Mouse (Mus musculus) left cerebral cortex, postnatal 25 days (tissue): ENCODE results near the gene Exosc7. TPM values are rescaled to one million over a fixed set of nuclear protein-coding genes. Genes with fewer than 3 reads are reported as not detected.
A peak's percentile ranks its signal among the peaks of the same experiment; 100 is the strongest.

Source experiments
- DNase-seq, 2 experiments: peaks; one replicate each; pipeline ENCODE4 v3.0.0; 2022; ENCODE audit warnings: low spot score in 2 of 2, mixed read lengths in 1 of 2
- intact Hi-C: fragments of 180-260 bp; cut with DNase I; formaldehyde crosslinking; loops from one replicate; pipeline ENCODE4 v1.15.1; 2025
- total RNA-seq, 2 experiments: library from RNA; stranded (reverse); gene quantifications; 2 replicates each; pipeline ENCODE4 v1.2.3; 2021

The Exosc7 gene
- total RNA-seq, 2 experiments from 2014 or later, result 39.3 to 43.1 TPM

DNA sequence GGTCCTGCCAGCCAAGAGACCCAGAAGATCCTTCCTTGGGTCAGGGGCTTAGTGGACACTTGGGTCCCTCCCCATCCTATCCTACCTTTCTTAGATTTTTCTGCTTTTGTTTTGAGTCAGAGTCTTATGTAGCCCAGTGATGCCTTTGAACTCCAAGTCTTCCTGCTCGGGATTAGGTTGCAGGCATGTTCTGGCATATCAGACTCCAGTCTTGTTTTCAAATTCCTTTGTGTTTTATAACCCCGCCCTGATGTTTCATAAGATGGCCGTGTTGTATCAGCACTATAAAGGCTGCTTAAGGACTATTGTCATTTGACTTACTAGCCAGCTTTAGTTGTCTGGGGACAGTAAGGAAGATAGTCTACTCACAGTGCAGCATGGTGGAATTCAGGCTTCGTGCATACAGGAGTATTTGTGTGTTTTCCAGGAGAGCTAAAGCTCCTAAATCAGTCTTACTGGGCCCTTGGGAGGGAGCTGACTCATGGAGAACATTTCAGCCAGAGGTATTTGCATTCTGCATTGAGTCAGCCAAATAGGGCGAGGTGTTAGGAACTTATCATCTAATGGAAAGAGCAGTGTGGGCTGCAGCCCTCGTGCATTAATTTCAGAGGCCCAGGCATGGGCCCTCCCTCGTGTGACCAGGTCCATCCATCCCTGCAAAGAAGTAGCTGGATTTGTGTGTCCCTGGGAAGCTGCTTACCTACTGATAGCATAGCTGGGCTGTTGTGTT is 24.1 kb downstream of the Exosc7 start:
- peak in 1 of 2 experiments; percentile 43 for DNase-seq

DNA sequence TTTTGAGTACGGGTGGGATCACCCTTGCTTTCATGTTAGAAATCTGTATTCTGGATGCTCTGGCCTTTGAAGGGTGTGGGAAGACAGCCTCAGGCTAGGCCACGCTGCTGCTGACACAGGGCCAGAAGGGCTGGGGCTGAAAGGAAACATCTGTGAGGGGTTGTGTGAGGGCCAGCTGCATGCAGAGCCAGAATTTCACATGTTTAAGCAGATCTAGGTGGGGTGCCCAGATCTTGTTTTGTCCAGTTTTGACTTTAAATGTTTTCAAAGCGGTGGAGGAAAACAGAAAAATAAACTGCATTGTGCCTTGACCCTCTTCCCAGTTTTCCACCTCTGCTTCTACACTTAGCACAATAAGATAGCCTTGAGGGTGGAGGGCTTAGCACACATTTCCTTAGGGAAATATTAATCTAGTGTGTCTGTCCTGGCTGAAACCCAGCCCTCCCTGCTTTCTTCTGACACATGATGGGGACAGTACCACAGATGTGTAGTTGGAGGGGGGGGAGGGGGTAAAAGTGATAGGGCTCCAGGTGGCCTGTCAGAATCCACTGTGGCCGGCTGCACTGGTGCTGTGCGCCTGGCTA is 26.0 kb downstream of the Exosc7 start:
- DNase-seq, result no peak
- intact Hi-C loops, result no loop called here

More for the DNA sequence above, 24.1 kb downstream of the Exosc7 start:
- intact Hi-C loops, result no loop called here

DNA sequence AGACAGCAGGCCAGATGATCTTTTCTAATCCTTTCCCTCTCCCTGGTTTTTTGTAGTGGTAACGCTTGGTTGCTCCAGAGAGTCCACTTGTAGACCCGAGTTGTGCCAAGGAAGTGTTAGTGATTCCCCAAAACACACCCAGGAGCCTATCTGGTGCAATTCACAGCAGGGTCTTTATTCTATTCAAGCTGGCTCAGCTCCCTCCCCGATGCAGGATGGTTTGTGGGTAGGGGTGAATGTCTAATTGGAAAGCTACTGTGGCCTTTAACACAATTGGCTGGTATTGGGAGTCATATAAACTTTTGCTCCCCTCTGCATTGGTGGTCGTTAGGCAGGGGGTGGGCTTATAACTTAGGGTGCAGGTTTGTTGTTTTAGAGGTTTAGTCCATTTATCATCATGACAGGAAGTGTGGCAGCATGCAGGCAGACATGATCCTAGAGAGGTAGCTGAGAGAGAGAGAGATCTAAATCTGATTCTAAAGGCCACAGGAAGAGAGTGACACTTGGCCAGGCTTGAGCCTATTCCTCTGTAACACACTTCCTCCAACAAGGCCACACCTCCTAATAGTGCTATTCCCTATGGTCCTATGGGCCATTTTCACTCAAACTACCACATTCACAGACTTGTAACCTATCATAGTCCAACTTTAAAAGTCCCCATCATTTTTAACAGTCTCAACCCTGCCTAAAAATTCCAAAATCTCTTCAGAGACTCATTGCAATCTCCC is 27.0 kb downstream of the Exosc7 start:
- intact Hi-C loops, result no loop called here

DNA sequence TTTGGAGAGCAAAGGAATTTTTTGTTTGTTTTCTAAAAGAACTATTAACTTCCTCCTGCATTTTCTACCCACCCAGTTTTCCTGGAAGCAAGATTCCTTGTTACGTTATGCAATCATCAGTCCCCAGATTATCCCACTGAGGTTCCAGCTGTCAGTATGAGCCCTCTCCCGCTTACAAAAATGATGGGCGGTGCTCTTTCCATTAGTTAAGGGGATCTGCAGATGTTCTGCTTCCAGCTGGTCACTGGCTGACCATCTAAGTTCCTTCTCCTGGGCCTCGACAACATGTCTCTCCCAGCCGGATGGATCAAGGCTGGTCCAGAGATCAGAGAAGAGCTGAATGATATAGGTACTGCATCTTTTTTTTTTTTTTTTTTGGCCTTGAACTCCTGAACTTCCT is 35.4 kb downstream of the Exosc7 start:
- intact Hi-C loops, result no loop called here
- no peak for DNase-seq

More for the DNA sequence above, 27.0 kb downstream of the Exosc7 start:
- DNase-seq, result no peak

DNA sequence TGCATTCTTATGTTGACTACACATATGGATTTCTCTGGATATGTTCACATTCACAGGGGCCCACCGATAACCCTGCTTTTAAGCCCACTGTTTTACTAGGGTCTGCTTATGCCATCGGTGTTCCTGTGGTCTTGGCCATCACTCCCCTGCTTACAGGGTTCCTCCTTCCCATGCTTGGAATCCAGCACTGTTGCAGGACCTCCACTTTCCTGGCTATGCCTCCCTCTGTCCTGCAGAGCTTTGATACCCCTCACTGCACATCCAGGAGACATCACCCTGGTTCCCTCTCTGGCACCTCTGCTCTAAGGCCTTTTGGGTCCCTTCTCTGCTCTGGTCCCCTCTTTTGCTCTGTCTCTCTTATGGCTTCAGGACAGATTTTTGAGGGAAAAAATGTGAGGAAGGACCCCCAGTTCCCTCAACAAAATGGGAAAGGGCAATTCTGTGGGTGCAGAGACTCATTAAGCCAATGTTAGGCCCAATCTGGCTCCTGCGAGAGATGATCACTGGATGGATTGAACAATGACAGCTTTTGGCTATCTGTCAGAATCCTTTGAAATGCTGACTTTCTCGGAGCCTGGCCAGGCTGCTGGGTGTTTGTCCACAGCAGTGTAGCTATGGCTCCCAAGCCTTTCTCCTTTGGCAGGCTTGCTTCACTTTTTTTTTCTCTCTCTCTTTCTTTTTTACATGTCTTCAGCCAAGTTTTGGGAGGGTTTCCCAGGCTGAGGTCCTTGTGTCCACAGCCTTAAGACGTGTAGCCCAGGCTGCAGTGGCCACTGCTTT is 37.4 kb downstream of the Exosc7 start, which contains the start of gene Clec3b:
TSS of gene Clec3b (plus strand) at position 706 of the 780 bp plus-strand sequence.
- peak in 1 of 2 experiments; percentile 9 for DNase-seq
- intact Hi-C loops, result no loop called here

DNA sequence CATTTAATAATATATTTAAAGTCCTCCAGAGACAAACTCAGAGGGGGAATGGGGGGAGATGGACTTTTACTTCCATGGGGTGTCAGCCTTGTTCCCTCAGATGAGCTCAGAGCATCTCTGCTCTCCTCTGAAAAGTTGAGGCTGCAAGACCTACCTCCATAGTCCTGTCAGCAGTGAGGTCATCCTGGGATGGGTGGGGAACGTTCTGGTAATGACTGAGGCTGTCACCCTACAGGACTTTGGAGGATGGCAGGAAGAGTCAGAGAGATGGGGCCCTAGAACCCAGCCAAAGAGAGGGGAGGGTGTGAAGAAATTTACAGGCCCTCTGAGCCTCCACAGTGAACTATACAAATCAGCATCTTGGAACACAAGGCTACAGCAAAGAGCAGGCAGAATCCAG is 38.5 kb downstream of the Exosc7 start:
- no peak for DNase-seq
- intact Hi-C loops, result no loop called here

DNA sequence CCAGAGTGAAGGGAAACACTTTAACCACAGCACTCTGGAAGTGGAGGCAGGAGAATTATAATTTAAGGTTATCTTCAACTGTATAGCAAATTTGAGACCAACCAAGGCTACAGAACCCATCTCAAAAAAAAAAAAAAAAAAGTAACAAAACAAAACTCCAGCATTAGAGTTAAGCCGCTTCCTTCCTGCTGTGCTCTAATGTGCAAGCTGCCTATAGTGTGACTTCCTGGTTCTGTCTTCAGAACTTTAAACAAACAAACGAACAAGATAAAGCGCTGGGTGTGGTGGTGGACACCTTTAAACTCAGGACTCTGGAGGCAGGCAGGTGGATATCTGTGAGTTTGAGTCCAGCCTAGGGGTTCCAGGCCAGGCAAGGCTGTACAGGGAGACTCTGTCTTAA is 39.0 kb downstream of the Exosc7 start:
- no peak for DNase-seq
- intact Hi-C loops, result no loop called here

DNA sequence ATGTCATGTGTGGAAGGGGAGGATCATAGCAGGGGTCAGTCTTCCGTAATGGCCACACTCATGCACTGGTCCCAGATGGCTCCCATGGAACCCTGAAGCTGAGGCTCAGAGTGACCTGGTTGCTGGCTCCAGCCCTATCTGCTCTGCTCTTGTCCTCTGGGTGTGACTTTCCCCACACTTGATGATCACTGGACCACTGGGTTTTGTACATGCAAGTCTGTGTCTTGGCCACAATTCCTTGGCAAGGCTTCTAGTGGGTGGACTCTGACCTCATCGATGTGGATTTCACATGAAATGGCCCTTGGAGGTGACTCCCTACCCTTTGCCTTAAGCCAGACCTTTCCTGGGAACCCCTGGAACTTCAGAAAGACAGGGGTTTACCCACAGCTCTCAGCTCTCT is 40.1 kb downstream of the Exosc7 start:
- no peak for DNase-seq

DNA sequence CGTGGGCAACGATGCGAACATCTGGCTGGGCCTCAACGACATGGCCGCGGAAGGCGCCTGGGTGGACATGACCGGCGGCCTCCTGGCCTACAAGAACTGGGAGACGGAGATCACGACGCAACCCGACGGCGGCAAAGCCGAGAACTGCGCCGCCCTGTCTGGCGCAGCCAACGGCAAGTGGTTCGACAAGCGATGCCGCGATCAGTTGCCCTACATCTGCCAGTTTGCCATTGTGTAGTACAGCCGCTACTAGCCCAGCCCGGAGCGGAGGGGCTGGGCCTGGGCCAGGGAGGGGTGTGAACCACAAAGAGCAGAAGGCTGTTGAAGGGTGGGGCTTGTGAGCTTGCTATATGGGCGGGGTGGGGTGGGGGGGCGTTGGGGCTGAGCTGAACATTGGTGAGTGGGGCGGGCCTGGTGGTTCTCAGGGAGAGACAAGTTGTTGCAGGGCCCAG is 43.9 kb downstream of the Exosc7 start:
- intact Hi-C loops, result loop anchor here (5.0 kb wide), 1 partner anchor 370 kb away; the partner anchor contains the start of gene Sacm1l
- DNase-seq, result no peak

More for the DNA sequence above, 40.1 kb downstream of the Exosc7 start:
- intact Hi-C loops, result no loop called here

DNA sequence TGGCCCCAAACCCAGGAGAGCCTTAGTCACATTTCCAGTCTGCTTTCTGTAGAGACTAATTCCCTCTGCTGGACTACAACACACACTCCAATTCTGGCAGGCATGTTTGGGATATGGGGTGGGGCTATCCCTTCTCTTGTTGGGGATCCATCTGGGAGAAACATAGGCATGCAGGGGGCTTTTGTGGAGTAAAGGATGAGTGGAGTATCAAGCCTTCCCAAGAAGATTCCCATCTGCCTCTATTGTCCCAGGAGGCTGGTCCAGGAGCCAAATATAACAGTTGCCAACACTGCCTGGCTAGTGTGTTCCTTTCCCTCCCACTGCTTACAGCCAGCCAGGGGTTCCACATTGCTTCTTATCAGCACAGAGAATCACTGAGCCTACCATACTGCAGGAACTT is 44.7 kb downstream of the Exosc7 start:
- intact Hi-C loops, result loop anchor here (2.0 to 5.0 kb wide), 2 partner anchors 283 to 370 kb away; partner anchors contain the start of gene Sacm1l
- no peak for DNase-seq

DNA sequence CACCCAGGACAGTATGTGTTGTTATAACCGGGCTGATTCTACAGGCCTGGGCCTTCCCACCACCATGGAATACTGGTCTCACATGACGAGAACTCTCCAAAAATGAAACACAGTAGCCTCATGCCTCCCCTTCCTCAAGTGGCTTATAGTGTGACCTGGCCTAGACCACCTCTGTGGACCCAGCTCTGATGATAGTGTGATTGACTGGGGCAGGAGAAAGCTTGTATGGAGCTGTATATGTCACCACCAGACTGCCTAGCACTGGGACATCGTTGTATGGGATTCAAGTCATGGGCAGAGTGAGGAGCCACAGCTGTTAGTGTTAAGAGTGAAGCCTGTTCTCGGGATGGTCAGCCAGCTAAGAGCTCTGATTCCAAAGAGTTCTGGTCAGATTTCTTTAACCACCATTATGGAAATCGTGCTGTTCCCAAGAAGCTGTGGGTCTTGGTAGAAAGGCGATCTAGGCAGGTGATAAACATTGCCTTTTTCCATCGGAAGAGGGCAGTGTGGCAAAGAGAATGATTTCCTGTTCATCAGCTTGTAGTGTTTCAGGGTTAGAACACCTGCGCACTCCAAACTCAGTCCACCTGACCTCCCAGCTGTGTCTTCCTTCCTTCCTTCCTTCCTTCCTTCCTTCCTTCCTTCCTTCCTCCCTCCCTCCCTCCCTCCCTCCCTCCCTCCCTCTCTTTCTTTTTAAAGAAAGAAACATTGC is 45.3 kb downstream of the Exosc7 start:
- peak; percentile 38 to 58 for DNase-seq
- intact Hi-C loops, result loop anchor here (2.0 to 5.0 kb wide), 2 partner anchors 283 to 369 kb away; partner anchors contain the start of gene Sacm1l

DNA sequence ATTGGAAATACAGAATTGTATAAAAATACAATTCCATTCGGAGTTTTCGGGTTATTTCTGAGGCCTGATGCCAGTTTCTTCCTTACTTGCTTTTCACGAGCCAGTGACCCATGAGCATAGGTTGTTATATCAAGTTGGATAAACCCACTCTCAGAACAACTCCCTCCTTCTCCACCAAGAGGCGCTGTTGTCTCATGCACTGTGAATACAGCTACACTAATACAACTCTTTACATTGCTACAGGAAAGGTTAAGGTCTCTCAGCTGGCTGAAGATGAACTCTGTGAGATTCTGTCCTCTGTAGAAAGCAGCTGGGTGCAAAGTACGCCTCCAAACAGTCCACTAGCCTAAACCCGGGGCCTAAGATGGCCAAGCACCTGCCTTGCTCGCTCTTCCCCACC is 46.3 kb downstream of the Exosc7 start:
- DNase-seq, result peak; percentile 71 to 89
- intact Hi-C loops, result loop anchor here (1.0 to 5.0 kb wide), 3 partner anchors 94 to 368 kb away; partner anchors contain the start of gene Sacm1l

DNA sequence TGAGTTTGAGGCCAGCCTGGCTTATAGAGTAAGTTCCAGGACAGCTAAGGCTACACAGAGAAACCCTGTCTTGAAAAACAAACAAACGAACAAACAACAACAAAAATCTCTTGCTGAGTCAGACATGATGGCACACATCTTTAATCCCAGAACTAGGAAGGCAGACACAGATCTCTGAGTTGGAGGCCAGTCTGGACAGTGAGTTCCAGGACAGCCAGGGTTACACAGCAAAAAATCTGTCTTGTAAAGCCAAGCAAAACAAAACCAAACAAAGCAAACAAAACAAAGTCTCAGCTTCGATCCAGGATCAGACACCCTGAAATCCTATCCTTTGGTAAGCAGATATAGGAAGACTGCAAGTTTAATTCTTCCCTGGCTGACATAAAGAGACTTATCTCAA is 48.8 kb downstream of the Exosc7 start:
- DNase-seq, result no peak
- intact Hi-C loops, result loop anchor here (10.0 kb wide), 1 partner anchor 203 kb away; the partner anchor contains the start of gene Lars2

DNA sequence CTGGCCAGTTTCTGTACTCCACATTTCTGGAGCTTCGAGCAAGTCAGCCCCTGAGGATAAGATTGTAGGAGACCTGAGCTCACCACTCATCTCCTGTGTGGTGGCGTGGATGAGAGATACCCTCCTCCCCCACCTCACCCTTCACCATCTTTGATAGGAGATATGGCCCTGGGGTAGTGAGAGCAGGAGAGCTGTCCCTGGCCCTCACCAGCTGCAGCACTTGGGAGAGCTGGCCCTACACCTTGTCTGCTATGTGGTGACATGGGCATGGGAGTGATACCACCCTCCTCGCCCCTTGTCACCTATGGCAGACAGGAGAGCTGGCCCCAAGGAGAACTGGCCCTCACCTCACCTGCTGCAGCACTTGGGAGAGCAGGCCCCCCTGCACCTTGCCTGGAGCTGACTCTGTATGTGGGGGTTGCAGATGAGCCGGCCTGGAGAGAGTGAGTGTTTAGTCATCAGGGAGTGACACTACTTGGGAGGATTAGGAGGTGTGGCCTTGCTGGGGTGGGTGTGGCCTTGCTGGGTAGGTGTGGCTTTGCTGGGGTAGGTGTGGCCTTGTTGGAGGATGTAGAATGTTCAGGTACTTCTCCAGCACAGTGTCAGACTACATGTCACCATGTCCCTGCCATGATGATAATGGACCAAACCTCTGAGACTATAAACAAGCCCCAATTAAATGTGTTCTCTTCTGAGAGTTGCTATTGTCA is 50.1 kb downstream of the Exosc7 start:
- intact Hi-C loops, result loop anchor here (10.0 kb wide), 1 partner anchor 202 kb away; the partner anchor contains the start of gene Lars2
- DNase-seq, result no peak

DNA sequence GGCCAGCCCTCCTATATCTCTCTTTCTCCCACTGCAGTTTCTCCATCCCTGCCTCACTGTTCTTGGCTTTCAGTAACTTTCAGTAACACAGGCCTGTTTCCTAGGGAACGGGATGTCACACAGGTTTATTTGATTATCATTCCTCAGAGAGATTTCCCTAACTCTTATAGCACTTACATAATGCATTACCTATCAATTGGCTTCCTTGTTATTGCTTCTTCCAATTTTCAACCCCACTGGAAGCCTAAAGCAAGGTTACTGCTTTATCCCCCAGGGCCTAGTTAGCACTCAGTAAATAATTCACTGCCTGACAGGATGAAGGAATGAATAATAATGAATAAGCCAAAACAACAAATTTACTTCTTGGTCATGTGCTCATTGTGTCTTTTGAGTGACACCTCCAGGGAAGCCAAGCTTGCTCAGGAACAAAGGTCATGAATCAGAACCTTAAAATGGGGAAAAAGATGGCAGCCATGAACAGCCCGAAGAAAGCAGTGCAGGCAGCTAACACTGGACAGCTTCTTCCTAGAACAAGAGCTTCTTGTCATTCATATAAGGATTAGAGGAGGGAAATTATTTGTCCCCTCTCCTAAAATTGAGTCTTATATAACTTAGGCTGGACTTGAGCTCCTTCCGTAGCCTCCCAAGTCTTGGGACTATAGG is 52.9 kb downstream of the Exosc7 start:
- DNase-seq, result no peak
- intact Hi-C loops, result loop anchor here (10.0 kb wide), 1 partner anchor 199 kb away; the partner anchor contains the start of gene Lars2

DNA sequence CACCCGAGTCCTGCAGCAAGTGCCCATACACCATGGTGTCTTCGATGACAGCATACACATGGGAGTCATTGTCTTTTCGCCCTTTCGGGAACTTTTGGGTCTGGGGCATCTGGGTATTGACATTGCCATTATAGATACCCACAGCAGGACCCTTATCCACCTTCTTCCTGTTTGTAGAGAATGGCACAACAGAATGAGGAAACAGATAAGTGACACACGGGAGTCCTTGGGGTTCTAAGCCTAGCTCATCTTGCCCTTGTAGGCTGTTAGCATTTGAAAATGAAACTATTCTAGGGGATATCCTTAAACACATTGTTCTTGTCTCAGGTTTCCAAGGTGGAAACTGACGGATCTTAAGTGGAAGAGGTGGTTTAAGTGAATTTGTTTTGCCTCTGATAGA is 60.7 kb downstream of the Exosc7 start:
- DNase-seq, result no peak
- intact Hi-C loops, result no loop called here

DNA sequence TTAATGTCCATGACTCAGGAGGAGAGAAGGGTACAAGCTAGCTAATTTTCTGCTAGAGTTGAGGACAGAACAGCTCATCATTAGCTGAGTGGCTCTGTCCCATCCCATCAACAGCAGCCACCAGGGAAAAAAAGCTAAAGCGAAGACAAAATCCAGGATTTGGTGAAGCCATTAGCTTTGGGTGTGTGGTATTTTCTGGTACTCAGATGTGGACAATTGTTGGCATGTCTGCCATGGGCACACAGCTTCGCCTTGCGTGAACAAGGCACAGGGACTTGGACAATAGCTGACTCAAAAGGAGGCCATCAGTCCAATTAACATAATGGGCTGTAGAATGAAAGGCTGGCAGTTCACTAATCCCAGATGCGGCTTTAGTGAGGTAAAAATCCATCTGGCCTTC is 61.3 kb downstream of the Exosc7 start:
- intact Hi-C loops, result no loop called here
- no peak for DNase-seq
